Mouse (Mus musculus) lung, postnatal 0 days (tissue): ENCODE measurements around the gene Olfr1341.

Source experiments
- CTCF ChIP-seq: IDR thresholded peaks from 2 replicates; pipeline ENCODE4 v1.5.1; 2016; ENCODE audit warnings: antibody characterized with exemption, mild to moderate bottlenecking
- EP300 ChIP-seq: IDR thresholded peaks from 2 replicates; pipeline ENCODE4 v1.6.1; 2016; ENCODE audit warnings: antibody characterized with exemption, mild to moderate bottlenecking, control low read depth

GRCm38 (mm10) chr4:118739574-118739973 lies 36.3 kb downstream of the Olfr1341 start:
- TF ChIP-seq EP300: no peak
- TF ChIP-seq CTCF: no peak
